Mouse (Mus musculus) CH12.LX (cell line): ENCODE measurements at regions not wholly inside any gene's neighbourhood (a gene's known extent, or its start where the extent isn't known, plus 50 kb on each side); places are given as distances from the start of the nearest gene placed in this dataset.
"Not testable (repeated sequence)": the region's sequence is repeated elsewhere in the genome, so short reads cannot be mapped to it uniquely, and the experiment has no call there.

Source experiments
- DNase-seq: peaks from one replicate; pipeline ENCODE4 v3.0.0-alpha.2; 2013; ENCODE audit errors: extremely low read depth
- H3K27ac ChIP-seq: 2 replicates; pipeline ENCODE4 v1.5.1; 2012; ENCODE audit warnings: low read depth, mild to moderate bottlenecking, control low read depth, moderate library complexity; ENCODE audit not compliant: insufficient read depth
- H3K27me3 ChIP-seq: replicated peaks from 2 replicates; pipeline ENCODE3; 2012; ENCODE audit warnings: inconsistent platforms
- H3K36me3 ChIP-seq, 2 experiments: replicated peaks in 1 of 2; 2 replicates each; pipeline versions ENCODE3 to v1.6.1; 2012; ENCODE audit warnings: inconsistent platforms in 1 of 2, low read length in 1 of 2, mild to moderate bottlenecking in 1 of 2, mixed read lengths in 1 of 2, moderate library complexity in 1 of 2; ENCODE audit not compliant: control insufficient read depth in 1 of 2, insufficient read depth in 1 of 2
- H3K4me1 ChIP-seq, 2 experiments: 2 replicates each; pipeline ENCODE4 v1.6.1; 2012; ENCODE audit warnings: inconsistent platforms in 1 of 2, moderate library complexity in 1 of 2; ENCODE audit not compliant: insufficient read depth in 2 of 2, control insufficient read depth in 1 of 2
- H3K4me2 ChIP-seq: 2 replicates; pipeline ENCODE4 v1.6.1; 2012; ENCODE audit warnings: low read depth, mild to moderate bottlenecking, control low read depth; ENCODE audit not compliant: poor library complexity, insufficient read depth, severe bottlenecking
- H3K4me3 ChIP-seq, 3 experiments: fragments of 150-350 bp in 1 of 3; sonication (generic) in 1 of 3; replicated peaks in 1 of 3; 2 replicates each; pipeline versions ENCODE3 to v1.5.1; 2011 to 2012; ENCODE audit warnings: low read depth in 2 of 3, low read length in 2 of 3, mild to moderate bottlenecking in 2 of 3, moderate library complexity in 2 of 3, control low read depth in 1 of 3, improper control_type of control experiment in 1 of 3, inconsistent platforms in 1 of 3, mixed read lengths in 1 of 3; ENCODE audit not compliant: poor library complexity in 1 of 3
- H3K79me2 ChIP-seq: replicated peaks from 2 replicates; pipeline ENCODE4 v1.6.1; 2012; ENCODE audit warnings: mild to moderate bottlenecking, moderate library complexity; ENCODE audit not compliant: control insufficient read depth, poor library complexity, insufficient read depth, severe bottlenecking; ENCODE audit errors: extremely low read depth
- H3K9ac ChIP-seq: 2 replicates; pipeline ENCODE4 v1.6.1; 2012; ENCODE audit warnings: low read depth, mild to moderate bottlenecking, control low read depth, moderate library complexity; ENCODE audit not compliant: insufficient read depth
- H3K9me3 ChIP-seq: replicated peaks from 2 replicates; pipeline ENCODE3; 2012; ENCODE audit warnings: low read length, inconsistent platforms, mixed read lengths
- BHLHE40 ChIP-seq: IDR thresholded peaks from 2 replicates; pipeline ENCODE4 v1.6.1; 2011; ENCODE audit warnings: mild to moderate bottlenecking, low read depth, low read length, improper control_type of control experiment
- CHD1 ChIP-seq: IDR thresholded peaks from 2 replicates; pipeline ENCODE4 v1.6.1; 2012; ENCODE audit warnings: low read depth, low read length, improper control_type of control experiment, inconsistent platforms
- CHD2 ChIP-seq: IDR thresholded peaks from 2 replicates; pipeline ENCODE4 v1.6.1; 2011; ENCODE audit warnings: low read length, improper control_type of control experiment
- CTCF ChIP-seq, 2 experiments: IDR thresholded peaks in 1 of 2; conservative IDR thresholded peaks in 1 of 2; 2 replicates each; pipeline ENCODE4 v1.5.1; 2011 to 2012; ENCODE audit warnings: low read depth in 2 of 2, low read length in 2 of 2, improper control_type of control experiment in 1 of 2, inconsistent platforms in 1 of 2, mild to moderate bottlenecking in 1 of 2, moderate library complexity in 1 of 2
- EP300 ChIP-seq: IDR thresholded peaks from 2 replicates; pipeline ENCODE4 v1.6.1; 2011; ENCODE audit warnings: low read length, improper control_type of control experiment
- ETS1 ChIP-seq: conservative IDR thresholded peaks from 2 replicates; pipeline ENCODE4 v1.6.1; 2012; ENCODE audit warnings: low read depth, mild to moderate bottlenecking, inconsistent platforms, low read length, improper control_type of control experiment, moderate library complexity
- HCFC1 ChIP-seq: IDR thresholded peaks from 2 replicates; pipeline ENCODE4 v1.6.1; 2012; ENCODE audit warnings: low read depth, mild to moderate bottlenecking, inconsistent platforms, low read length, improper control_type of control experiment
- MAFK ChIP-seq: IDR thresholded peaks from 2 replicates; pipeline ENCODE4 v1.6.1; 2011; ENCODE audit warnings: low read length, improper control_type of control experiment; ENCODE audit not compliant: insufficient replicate concordance
- MAX ChIP-seq: IDR thresholded peaks from 2 replicates; pipeline ENCODE4 v1.6.1; 2011; ENCODE audit warnings: low read length, improper control_type of control experiment
- MAZ ChIP-seq: IDR thresholded peaks from 2 replicates; pipeline ENCODE4 v1.6.1; 2012; ENCODE audit warnings: low read depth, mild to moderate bottlenecking, inconsistent platforms, low read length, improper control_type of control experiment, moderate library complexity
- MEF2A ChIP-seq: IDR thresholded peaks from 2 replicates; pipeline ENCODE4 v1.6.1; 2014; ENCODE audit warnings: low read depth, mild to moderate bottlenecking, inconsistent platforms, low read length, improper control_type of control experiment, borderline replicate concordance
- POLR2A ChIP-seq: IDR thresholded peaks from 2 replicates; pipeline ENCODE4 v1.6.1; 2011; ENCODE audit warnings: low read depth, mild to moderate bottlenecking, improper control_type of control experiment, low read length
- RAD21 ChIP-seq: IDR thresholded peaks from 2 replicates; pipeline ENCODE4 v1.6.1; 2011; ENCODE audit warnings: low read depth, mild to moderate bottlenecking, low read length, improper control_type of control experiment, moderate library complexity
- RCOR1 ChIP-seq: conservative IDR thresholded peaks from 2 replicates; pipeline ENCODE4 v1.6.1; 2012; ENCODE audit warnings: low read depth, mild to moderate bottlenecking, inconsistent platforms, low read length, improper control_type of control experiment
- TBP ChIP-seq: conservative IDR thresholded peaks from 2 replicates; pipeline ENCODE4 v1.6.1; 2011; ENCODE audit warnings: low read depth, low read length, improper control_type of control experiment
- dilution Hi-C: fragments of 300-500 bp; cut with MboI; formaldehyde crosslinking; loops from 2 replicates; pipeline ENCODE4 v1.14.3; 2020; ENCODE audit warnings: low sequenced_read_pairs; ENCODE audit not compliant: extremely low pct_unique_long_range_greater_than_20kb, extremely low pct_ligation_motif_present
- in situ Hi-C: fragments of 300-500 bp; cut with MboI; formaldehyde crosslinking; loops from 3 replicates; pipeline ENCODE4 v1.14.3; 2019; ENCODE audit warnings: low sequenced_read_pairs, low pct_ligation_motif_present, low pct_unique_long_range_greater_than_20kb, mixed read lengths

DNA sequence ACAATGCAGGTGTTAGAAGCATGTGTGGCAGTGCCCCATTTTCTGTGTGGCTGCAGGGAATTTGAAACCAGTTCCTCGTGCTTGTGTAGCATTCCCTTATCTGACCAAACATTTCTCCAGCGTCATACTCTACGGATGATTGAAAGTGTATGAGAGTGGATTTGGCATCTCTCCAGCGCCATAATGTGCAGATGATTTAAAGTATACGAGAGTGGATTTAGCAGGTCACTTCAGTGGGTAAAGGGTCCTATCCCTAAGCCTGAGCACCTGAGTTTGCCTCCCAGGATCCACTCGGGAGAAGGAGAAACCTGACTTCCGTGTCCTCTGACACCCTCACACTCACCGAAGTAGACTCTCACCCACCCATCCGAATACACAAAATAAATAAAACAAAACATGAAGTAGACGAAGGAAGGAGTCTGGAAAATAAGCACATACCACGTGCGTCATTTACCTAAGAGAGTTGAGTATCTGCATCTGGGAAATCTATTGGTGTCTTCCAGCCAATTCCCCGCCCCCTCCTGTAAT is 54.2 kb upstream of the Atxn1 start:
- Histone ChIP-seq H3K36me3 (no peaks in the 10 kb centered on the region), H3K4me3 (no peak overlapping the region), H3K79me2 (no peaks in the 10 kb centered on the region), H3K4me2 (no peak overlapping the region), H3K9me3 (no peaks in the 10 kb centered on the region), H3K27me3 (no peaks in the 10 kb centered on the region), H3K27ac (no peak overlapping the region), H3K4me1 (peaks cover 23 to 62% of the 10 kb centered on the region in 2 experiments), H3K9ac (no peak overlapping the region)
- dilution Hi-C loops = no loop called here
- no peak for DNase-seq
- no peak for TF ChIP-seq RAD21
- no peak for TF ChIP-seq MAZ
- no peak for TF ChIP-seq MEF2A
- in situ Hi-C loops = no loop called here

DNA sequence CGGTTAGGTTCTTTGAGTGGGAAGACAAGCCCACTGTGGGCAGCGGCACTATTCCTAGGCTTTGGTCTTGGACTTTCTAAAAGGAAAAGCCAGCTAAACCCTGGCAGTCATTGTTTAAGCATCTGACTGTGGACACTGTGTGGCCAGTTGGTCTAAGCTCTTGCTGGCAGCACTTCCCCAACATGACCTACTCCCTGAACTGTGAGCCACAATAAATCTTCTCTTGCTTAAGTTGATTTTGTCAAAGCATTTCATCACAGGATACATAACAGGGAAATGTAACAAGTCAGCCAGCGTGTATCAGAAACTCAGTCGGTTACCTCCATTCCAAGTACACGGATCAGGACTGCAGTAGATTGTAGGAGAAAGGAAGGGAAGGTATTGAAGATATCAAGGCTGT is 52.9 kb upstream of the Atxn1 start:
- in situ Hi-C loops (no loop called here), dilution Hi-C loops (no loop called here)
- no peak for DNase-seq
- TF ChIP-seq HCFC1 = no peak
- no peak for TF ChIP-seq CHD1
- no peak for TF ChIP-seq MAX
- TF ChIP-seq BHLHE40 = no peak
- no peak for TF ChIP-seq EP300
- TF ChIP-seq POLR2A = no peak
- no peak for TF ChIP-seq RCOR1
- TF ChIP-seq MAFK = no peak
- TF ChIP-seq TBP = no peak
- TF ChIP-seq RAD21 = no peak
- no peak for TF ChIP-seq ETS1
- TF ChIP-seq CTCF (conservative IDR thresholded peaks at IDR 0.05 in 1 of 2, IDR thresholded peaks at IDR 0.05 in 1 of 2; ENCODE audit: low read depth in 2 of 2, low read length in 2 of 2) = no peak
- TF ChIP-seq CHD2 = no peak
- Histone ChIP-seq H3K4me1 (peaks cover 16 to 53% of the 10 kb centered on the region in 2 experiments), H3K27me3 (no peaks in the 10 kb centered on the region), H3K79me2 (no peaks in the 10 kb centered on the region), H3K4me3 (no peak overlapping the region), H3K36me3 (no peaks in the 10 kb centered on the region), H3K9ac (no peak overlapping the region), H3K9me3 (no peaks in the 10 kb centered on the region), H3K4me2 (no peak overlapping the region), H3K27ac (no peak overlapping the region)

DNA sequence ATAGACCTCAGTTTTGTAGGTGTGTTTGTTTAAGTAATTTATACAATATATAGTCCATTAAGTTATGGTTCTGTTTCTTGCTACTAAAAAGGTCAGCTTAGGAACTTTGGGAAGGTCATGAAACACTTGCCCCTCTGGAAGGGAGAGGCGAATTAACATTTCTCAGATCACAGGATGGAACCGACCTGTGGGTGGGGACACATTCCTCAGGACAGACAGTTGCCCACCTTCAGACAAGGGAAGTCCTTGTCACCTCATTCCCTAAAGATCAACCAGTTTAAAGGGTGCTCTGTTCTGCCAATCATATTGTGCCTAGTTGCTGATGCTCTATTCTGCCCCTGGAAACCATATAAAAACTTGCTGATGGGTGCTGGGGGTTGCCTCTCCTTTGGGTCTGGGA is 52.2 kb upstream of the Atxn1 start:
- H3K4me3 ChIP-seq, H3K4me2 ChIP-seq, H3K27ac ChIP-seq, DNase-seq, H3K79me2 ChIP-seq, H3K36me3 ChIP-seq, H3K9me3 ChIP-seq, H3K9ac ChIP-seq, H3K27me3 ChIP-seq, in situ Hi-C loops, dilution Hi-C loops: not testable (repeated sequence)
- H3K4me1 ChIP-seq = peaks cover 12 to 45% of the 10 kb centered on the region in 2 experiments
